In the genomic region with DNA sequence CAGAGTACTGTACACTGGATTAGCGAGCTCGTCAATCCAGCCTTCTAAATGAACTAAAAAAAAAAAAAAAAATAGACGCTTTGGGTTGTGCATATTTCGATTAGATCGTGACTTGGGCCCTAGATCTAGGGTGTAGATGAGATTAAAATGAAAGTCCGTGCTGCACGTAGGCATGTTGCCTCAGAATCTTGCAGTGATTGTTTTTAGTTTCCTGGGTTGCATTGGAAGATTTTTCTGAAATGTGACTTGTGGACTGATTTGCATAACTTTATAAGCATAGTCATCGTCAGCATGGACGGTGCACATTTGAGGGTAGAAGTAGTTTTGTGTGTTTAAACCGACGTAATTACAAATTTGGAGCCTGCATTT, we compare ENCODE assay signal across 8 mouse cellular contexts. TPM values are rescaled to one million over a fixed set of nuclear protein-coding genes. Genes with fewer than 3 reads are reported as not detected.
DNase-seq lines count a peak whose midpoint lies in the region; ATAC-seq and TF ChIP-seq lines count a peak whose summit lies in the region.

No protein-coding gene starts in this region.

- TF ChIP-seq POLR2A in lung, adult 2 months (IDR thresholded peaks at IDR 0.05; ENCODE audit: borderline replicate concordance, extremely low read depth, low read depth, low read length) = no peak
- TF ChIP-seq POLR2A in cortical plate, adult 2 months (IDR thresholded peaks at IDR 0.05; ENCODE audit: extremely low read depth, insufficient read depth, low read length) = no peak

- H3K27me3 ChIP-seq in intestine, embryonic 14.5 days (replicated peaks; ENCODE audit: control insufficient read depth, insufficient read depth, low read length) = no peaks in the 10 kb centered on the region
- no peaks in the 10 kb centered on the region for H3K27me3 ChIP-seq in neural tube, embryonic 13.5 days

- no peak for ATAC-seq in intestine, embryonic 14.5 days (replicated peaks; ENCODE audit: low FRiP score, low TSS enrichment, low read depth)
- no peak for ATAC-seq in neural tube, embryonic 13.5 days (ENCODE audit: low read depth)

- H3K4me3 ChIP-seq in lung, adult 2 months (replicated peaks; ENCODE audit: extremely low read depth, low read depth, low read length) = peak overlapping the region; percentile 98
- peak overlapping the region; percentile 86 for H3K4me3 ChIP-seq in cortical plate, adult 2 months (ENCODE audit: insufficient read depth, low read length)
- H3K4me3 ChIP-seq in intestine, embryonic 14.5 days (ENCODE audit: low read depth, low read length) = peak overlapping the region; percentile 97
- H3K4me3 ChIP-seq in neural tube, embryonic 13.5 days = peak overlapping the region; percentile 96

- TF ChIP-seq CTCF in lung, adult 2 months (IDR thresholded peaks at IDR 0.05; ENCODE audit: insufficient read depth, low read length) = no peak
- TF ChIP-seq CTCF in cortical plate, adult 2 months (IDR thresholded peaks at IDR 0.05; ENCODE audit: extremely low read depth, insufficient read depth, low read length) = no peak

- peak overlapping the region; percentile 88 for H3K4me2 ChIP-seq in intestine, embryonic 14.5 days (ENCODE audit: low read length)
- H3K4me2 ChIP-seq in neural tube, embryonic 13.5 days = peak overlapping the region; percentile 96

- 0% methylated on average over 11 of the region's 11 CpGs for WGBS in lung, adult 2 months
- under 1% methylated on average over 11 of the region's 11 CpGs for WGBS in intestine, embryonic 14.5 days
- WGBS in neural tube, embryonic 13.5 days = 1% methylated on average over 11 of the region's 11 CpGs

- peaks cover 8% of the 10 kb centered on the region for H3K4me1 ChIP-seq in lung, adult 2 months (ENCODE audit: control insufficient read depth, insufficient read depth, low read length)
- H3K4me1 ChIP-seq in cortical plate, adult 2 months (ENCODE audit: control insufficient read depth, insufficient read depth, low read length) = no peaks in the 10 kb centered on the region; the same call in 1 of the 2 replicates
- peaks cover 20% of the 10 kb centered on the region for H3K4me1 ChIP-seq in intestine, embryonic 14.5 days (replicated peaks; ENCODE audit: control insufficient read depth, insufficient read depth, low read length)
- peaks cover 54% of the 10 kb centered on the region for H3K4me1 ChIP-seq in neural tube, embryonic 13.5 days (replicated peaks)

- H3K9me3 ChIP-seq in intestine, embryonic 14.5 days (ENCODE audit: control insufficient read depth, low read length) = no peaks in the 10 kb centered on the region
- H3K9me3 ChIP-seq in neural tube, embryonic 13.5 days = no peaks in the 10 kb centered on the region

- peaks cover 6% of the 10 kb centered on the region for H3K36me3 ChIP-seq in intestine, embryonic 14.5 days (ENCODE audit: control insufficient read depth, insufficient read depth, low read length)
- no peaks in the 10 kb centered on the region for H3K36me3 ChIP-seq in neural tube, embryonic 13.5 days

- peak overlapping the region; percentile 99; the same call in 1 of the 2 replicates for H3K27ac ChIP-seq in cortical plate, adult 2 months (ENCODE audit: insufficient read depth, low read length)
- H3K27ac ChIP-seq in intestine, embryonic 14.5 days (ENCODE audit: low read depth) = peak overlapping the region; percentile 98; the same call in 1 of the 2 replicates
- peak overlapping the region; percentile 99 for H3K27ac ChIP-seq in neural tube, embryonic 13.5 days (replicated peaks)

- H3K9ac ChIP-seq in intestine, embryonic 14.5 days (ENCODE audit: low read length) = peak overlapping the region; percentile 96
- peak overlapping the region; percentile 100 for H3K9ac ChIP-seq in neural tube, embryonic 13.5 days

- DNase-seq in lung, adult 2 months = no peak
- DNase-seq in lung, postnatal 14 days = no peak
- DNase-seq in intestine, embryonic 14.5 days (ENCODE audit: low spot score) = no peak
- DNase-seq in Muller cell, postnatal 12 days (ENCODE audit: inconsistent ontology term) = no peak
- DNase-seq in spleen, postnatal 10 days (ENCODE audit: low spot score in 2 of 2) = no peak
- DNase-seq in urinary bladder, postnatal 10 days (ENCODE audit: low spot score) = no peak

RNA-seq across cellular contexts. Expression of gene Pten, which starts 1.5 kb away (rescaled TPM):
- polyA plus RNA-seq in lung, adult 2 months (2012; rRNA removed) = 16.8 and 20.2 TPM in 2 replicates
- polyA plus RNA-seq in cortical plate, adult 2 months (2012; rRNA removed) = 60.7 and 62.2 TPM in 2 replicates
- polyA plus RNA-seq in intestine, embryonic 14.5 days (2014; fragmentation: Nextera tagmentation; extraction: Ambion mirVana) = 14.6 and 16.0 TPM in 2 replicates
- polyA plus RNA-seq in neural tube, embryonic 13.5 days (2015; fragmentation: Nextera tagmentation; extraction: Ambion mirVana) = 10.0 and 11.5 TPM in 2 replicates

RNA-seq across cellular contexts. Expression of gene Atad1, which starts 19.2 kb away (rescaled TPM):
- 8.9 and 14.0 TPM in 2 replicates for polyA plus RNA-seq in lung, adult 2 months (2012; rRNA removed)
- polyA plus RNA-seq in cortical plate, adult 2 months (2012; rRNA removed) = 69.5 and 71.0 TPM in 2 replicates
- polyA plus RNA-seq in intestine, embryonic 14.5 days (2014; fragmentation: Nextera tagmentation; extraction: Ambion mirVana) = 79.7 and 85.6 TPM in 2 replicates
- polyA plus RNA-seq in neural tube, embryonic 13.5 days (2015; fragmentation: Nextera tagmentation; extraction: Ambion mirVana) = 113 and 117 TPM in 2 replicates
